Mouse (Mus musculus): ENCODE measurements around the gene Fam170b. TPM values are rescaled to one million over a fixed set of nuclear protein-coding genes. Genes with fewer than 3 reads are reported as not detected.

The Fam170b gene
- polyA plus RNA-seq, 1 experiment: not detected

DNA sequence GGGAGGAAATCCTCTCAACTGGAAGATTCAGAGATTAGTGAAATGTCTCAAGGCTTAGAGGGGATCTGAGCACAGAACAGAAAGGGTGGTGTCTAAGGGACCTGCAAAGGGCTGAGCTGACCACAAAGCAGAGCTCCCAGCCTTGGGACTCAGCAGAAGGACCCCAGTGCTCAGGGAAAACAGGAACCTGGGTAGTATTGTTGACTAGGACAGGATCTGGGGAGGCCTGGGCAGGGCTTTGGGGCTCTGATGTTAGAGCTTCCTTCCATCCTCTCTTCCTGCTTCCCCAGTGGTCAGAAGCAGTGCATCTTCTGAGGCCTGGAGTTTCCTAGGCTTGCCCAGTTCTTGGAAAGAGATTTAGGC lies 32.1 kb upstream of the Fam170b start:
- Histone ChIP-seq H3K4me1 (peaks cover 51% of the 10 kb centered on the region), H3K27me3 (replicated peaks) (peaks cover 33% of the 10 kb centered on the region), H3K9me3 (no peaks in the 10 kb centered on the region), H3K4me3 (replicated peaks) (no peak overlapping the region), H3K36me3 (replicated peaks; ENCODE audit: low read length) (peaks cover 33% of the 10 kb centered on the region)
- TF ChIP-seq FLI1 (IDR thresholded peaks at IDR 0.05; ENCODE audit: low read length) (no peak), GATA1 (IDR thresholded peaks at IDR 0.05; ENCODE audit: borderline replicate concordance, low read length) (no peak)

DNA sequence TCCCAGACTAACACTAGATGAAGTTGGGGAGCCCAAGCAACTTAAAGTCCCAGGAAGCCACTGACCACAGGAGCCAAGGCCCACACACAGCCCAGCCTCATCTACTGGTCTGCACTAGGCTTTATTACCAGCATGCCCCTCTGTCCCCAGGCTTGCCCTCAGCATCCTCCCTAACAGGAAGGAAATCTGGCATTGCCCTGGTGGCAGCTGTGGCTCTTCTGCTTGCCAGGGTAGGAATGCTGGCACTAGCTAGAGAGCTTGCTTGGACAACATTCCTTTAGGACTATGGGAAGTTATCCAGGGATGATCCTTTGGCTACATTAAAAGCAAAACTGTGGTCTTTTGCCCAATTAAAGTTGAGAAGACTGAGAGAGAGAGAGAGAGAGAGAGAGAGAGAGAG lies 23.7 kb upstream of the Fam170b start:
- Histone ChIP-seq H3K36me3 (replicated peaks; ENCODE audit: low read length) (peaks cover 35% of the 10 kb centered on the region), H3K9me3 (peaks cover 3% of the 10 kb centered on the region; the same call in 1 of the 2 replicates), H3K4me1 (peaks cover 11% of the 10 kb centered on the region), H3K27me3 (replicated peaks) (peaks cover 33% of the 10 kb centered on the region), H3K4me3 (replicated peaks) (peak overlapping the region; percentile 42)
- TF ChIP-seq GATA1 (IDR thresholded peaks at IDR 0.05; ENCODE audit: borderline replicate concordance, low read length) (no peak), FLI1 (IDR thresholded peaks at IDR 0.05; ENCODE audit: low read length) (no peak)

DNA sequence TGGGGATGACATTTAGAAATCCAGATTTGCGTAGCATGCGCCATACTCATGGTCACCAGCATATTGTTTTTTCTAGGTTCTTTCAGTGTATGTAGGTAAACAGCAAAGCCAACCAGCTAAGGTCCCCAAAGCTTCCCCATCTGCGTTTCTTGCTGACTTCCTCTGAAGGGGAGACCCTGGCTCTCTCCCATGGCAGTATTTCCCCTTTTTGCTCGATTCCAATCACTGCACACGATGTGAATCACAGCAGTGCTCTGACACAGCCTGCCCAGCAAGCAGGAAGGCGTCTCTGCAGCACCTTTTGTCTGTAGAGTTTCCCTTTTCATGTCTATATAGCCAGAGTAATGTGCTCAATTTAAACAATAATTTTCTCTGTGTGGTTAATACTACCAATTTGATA lies 21.3 kb upstream of the Fam170b start:
- Histone ChIP-seq H3K4me3 (replicated peaks) (no peak overlapping the region), H3K4me1 (peaks cover 19% of the 10 kb centered on the region), H3K27me3 (replicated peaks) (peaks cover 30% of the 10 kb centered on the region), H3K9me3 (peaks cover 3% of the 10 kb centered on the region; the same call in 1 of the 2 replicates), H3K36me3 (replicated peaks; ENCODE audit: low read length) (peaks cover 28% of the 10 kb centered on the region)
- TF ChIP-seq FLI1 (IDR thresholded peaks at IDR 0.05; ENCODE audit: low read length): no peak
- TF ChIP-seq GATA1 (IDR thresholded peaks at IDR 0.05; ENCODE audit: borderline replicate concordance, low read length): no peak

DNA sequence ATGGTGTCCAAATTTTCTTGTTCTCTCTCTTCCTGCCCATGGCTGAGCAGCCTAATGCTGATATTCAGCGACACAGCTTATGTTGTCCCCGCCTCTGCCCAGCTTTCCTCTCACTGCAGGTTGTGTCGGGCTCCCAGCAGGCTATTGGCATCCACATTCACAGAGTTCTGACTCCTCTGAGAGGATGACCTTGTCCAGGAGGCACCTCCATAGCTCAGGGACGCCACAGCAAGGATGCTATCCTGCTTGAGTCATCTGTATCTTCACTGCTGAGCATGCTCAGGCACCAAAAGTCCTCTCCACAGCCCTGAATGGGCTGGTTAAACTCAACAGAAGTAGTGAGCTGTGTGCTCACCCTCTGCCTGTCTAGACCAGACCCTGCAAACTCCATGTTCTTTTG lies 18.8 kb upstream of the Fam170b start:
- H3K27me3 ChIP-seq (replicated peaks): peaks cover 26% of the 10 kb centered on the region
- H3K9me3 ChIP-seq: peaks cover 3% of the 10 kb centered on the region; the same call in 1 of the 2 replicates
- peaks cover 10% of the 10 kb centered on the region for H3K4me1 ChIP-seq
- TF ChIP-seq GATA1 (IDR thresholded peaks at IDR 0.05; ENCODE audit: borderline replicate concordance, low read length) (no peak), FLI1 (IDR thresholded peaks at IDR 0.05; ENCODE audit: low read length) (no peak)
- H3K36me3 ChIP-seq (replicated peaks; ENCODE audit: low read length): peaks cover 27% of the 10 kb centered on the region
- no peak overlapping the region for H3K4me3 ChIP-seq (replicated peaks)

DNA sequence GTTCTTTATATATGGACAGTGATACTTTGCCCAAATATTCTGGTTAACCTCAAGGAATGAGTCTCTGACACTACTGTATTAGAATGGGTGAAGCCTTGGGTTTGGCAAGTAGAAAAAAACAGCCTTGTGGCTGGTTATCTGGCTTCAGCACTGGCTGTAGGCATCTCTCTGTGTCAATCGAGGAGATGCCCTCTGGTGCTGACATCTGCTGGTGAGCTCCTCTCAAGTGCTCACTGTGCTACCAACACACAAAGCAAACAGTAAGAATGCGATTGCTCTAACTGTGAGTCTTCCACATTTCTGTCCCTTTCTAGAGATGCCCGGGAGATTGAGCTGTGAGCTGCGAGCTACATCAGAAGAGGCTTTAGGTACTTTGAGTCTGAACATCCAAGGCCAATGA lies 17.2 kb upstream of the Fam170b start:
- peaks cover 7% of the 10 kb centered on the region; the same call in 1 of the 2 replicates for H3K4me1 ChIP-seq
- H3K27me3 ChIP-seq (replicated peaks): peaks cover 32% of the 10 kb centered on the region
- TF ChIP-seq GATA1 (IDR thresholded peaks at IDR 0.05; ENCODE audit: borderline replicate concordance, low read length): no peak
- no peak for TF ChIP-seq FLI1 (IDR thresholded peaks at IDR 0.05; ENCODE audit: low read length)
- H3K9me3 ChIP-seq: no peaks in the 10 kb centered on the region
- peaks cover 27% of the 10 kb centered on the region for H3K36me3 ChIP-seq (replicated peaks; ENCODE audit: low read length)
- H3K4me3 ChIP-seq (replicated peaks): no peak overlapping the region

DNA sequence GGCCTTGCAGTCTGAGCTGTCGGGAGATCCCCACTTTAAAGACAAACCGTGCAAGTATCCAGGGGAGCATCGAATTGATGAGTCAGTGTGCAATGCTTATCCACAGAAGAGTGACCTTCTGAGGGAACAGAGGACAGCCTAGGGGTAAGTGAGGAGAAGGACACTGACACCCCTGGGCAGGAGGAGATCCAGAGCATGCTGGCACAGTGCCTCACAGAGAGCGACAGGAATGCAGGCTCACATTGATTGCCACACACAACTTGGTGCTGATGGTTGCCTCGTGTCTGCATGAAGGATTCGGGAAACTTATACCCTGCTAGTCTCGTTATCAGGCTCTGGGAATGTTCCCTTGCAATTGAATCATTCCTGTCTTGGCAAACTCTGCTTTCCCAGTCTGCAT lies 16.5 kb upstream of the Fam170b start:
- H3K27me3 ChIP-seq (replicated peaks): peaks cover 37% of the 10 kb centered on the region
- H3K4me1 ChIP-seq: peaks cover 7% of the 10 kb centered on the region; the same call in 1 of the 2 replicates
- no peaks in the 10 kb centered on the region for H3K9me3 ChIP-seq
- H3K36me3 ChIP-seq (replicated peaks; ENCODE audit: low read length): peaks cover 27% of the 10 kb centered on the region
- TF ChIP-seq FLI1 (IDR thresholded peaks at IDR 0.05; ENCODE audit: low read length) (no peak), GATA1 (IDR thresholded peaks at IDR 0.05; ENCODE audit: borderline replicate concordance, low read length) (no peak)
- H3K4me3 ChIP-seq (replicated peaks): no peak overlapping the region

DNA sequence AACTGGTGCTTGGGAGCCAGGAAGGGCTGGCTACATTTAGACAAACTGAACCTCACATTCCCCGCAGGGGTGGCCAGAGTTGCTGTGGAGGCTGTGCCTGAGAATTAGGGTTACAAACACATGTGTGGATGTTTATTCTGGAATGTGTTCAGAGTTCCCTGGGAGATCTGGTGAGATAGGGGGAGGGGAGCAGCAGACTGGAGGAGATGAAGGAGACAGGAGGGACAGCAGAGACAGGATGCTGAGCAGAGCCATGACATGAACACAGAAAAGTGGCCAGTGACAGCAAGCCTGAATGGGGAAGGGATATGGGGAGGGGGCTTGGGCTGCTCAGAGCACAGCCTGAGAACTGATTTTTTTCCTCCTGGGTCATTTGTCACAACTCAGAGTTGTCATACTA lies 14.5 kb upstream of the Fam170b start:
- H3K36me3 ChIP-seq (replicated peaks; ENCODE audit: low read length): peaks cover 27% of the 10 kb centered on the region
- H3K4me3 ChIP-seq (replicated peaks): no peak overlapping the region
- peaks cover 7% of the 10 kb centered on the region; the same call in 1 of the 2 replicates for H3K4me1 ChIP-seq
- no peaks in the 10 kb centered on the region for H3K9me3 ChIP-seq
- H3K27me3 ChIP-seq (replicated peaks): peaks cover 38% of the 10 kb centered on the region
- TF ChIP-seq FLI1 (IDR thresholded peaks at IDR 0.05; ENCODE audit: low read length): no peak
- TF ChIP-seq GATA1 (IDR thresholded peaks at IDR 0.05; ENCODE audit: borderline replicate concordance, low read length): no peak

DNA sequence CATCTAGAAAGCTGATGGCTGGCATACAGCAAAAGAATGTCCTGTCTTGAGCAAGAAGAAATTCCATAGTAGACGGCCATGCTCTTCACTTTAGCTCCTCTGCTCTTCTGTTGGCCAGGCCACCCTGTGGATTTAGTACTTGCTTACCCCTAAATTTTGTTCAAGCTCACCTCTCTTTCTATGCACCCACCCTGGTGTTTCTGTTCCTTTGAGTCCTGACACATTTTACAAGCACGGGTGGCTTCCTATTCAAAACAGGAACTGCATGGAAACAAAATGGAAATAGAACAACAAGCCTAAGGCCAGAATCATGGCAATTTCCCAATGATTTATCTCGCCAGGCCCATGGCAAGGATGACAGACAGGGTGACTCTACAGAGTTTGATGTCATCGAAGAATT lies 10.9 kb upstream of the Fam170b start:
- Histone ChIP-seq H3K36me3 (replicated peaks; ENCODE audit: low read length) (peaks cover 7% of the 10 kb centered on the region), H3K9me3 (peaks cover 4% of the 10 kb centered on the region), H3K4me3 (replicated peaks) (no peak overlapping the region), H3K4me1 (peaks cover 11% of the 10 kb centered on the region), H3K27me3 (replicated peaks) (peaks cover 59% of the 10 kb centered on the region)
- no peak for TF ChIP-seq FLI1 (IDR thresholded peaks at IDR 0.05; ENCODE audit: low read length)
- TF ChIP-seq GATA1 (IDR thresholded peaks at IDR 0.05; ENCODE audit: borderline replicate concordance, low read length): no peak

DNA sequence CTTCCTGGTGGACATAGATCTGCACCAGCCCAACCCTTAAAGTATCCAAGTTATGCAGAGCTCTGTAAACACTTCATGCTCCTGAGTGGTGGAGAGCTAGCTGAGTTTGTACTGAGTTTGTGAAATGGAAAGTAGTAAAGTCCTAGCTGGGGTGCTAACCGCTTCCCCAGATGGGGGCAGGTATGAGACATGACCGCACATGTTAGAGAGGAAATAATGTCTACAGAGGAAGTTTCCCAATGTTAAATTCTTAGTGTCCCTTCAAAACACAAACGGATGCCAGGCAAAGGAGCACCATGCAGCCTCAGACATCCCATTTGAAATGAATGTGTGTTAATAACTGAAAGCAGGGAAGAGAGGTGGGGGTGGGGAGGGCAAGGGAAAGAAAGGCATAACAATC lies 9.9 kb upstream of the Fam170b start:
- no peak overlapping the region for H3K4me3 ChIP-seq (replicated peaks)
- no peaks in the 10 kb centered on the region for H3K36me3 ChIP-seq (replicated peaks; ENCODE audit: low read length)
- peaks cover 17% of the 10 kb centered on the region for H3K4me1 ChIP-seq
- TF ChIP-seq FLI1 (IDR thresholded peaks at IDR 0.05; ENCODE audit: low read length) (no peak), GATA1 (IDR thresholded peaks at IDR 0.05; ENCODE audit: borderline replicate concordance, low read length) (no peak)
- H3K9me3 ChIP-seq: peaks cover 4% of the 10 kb centered on the region
- H3K27me3 ChIP-seq (replicated peaks): peaks cover 64% of the 10 kb centered on the region

DNA sequence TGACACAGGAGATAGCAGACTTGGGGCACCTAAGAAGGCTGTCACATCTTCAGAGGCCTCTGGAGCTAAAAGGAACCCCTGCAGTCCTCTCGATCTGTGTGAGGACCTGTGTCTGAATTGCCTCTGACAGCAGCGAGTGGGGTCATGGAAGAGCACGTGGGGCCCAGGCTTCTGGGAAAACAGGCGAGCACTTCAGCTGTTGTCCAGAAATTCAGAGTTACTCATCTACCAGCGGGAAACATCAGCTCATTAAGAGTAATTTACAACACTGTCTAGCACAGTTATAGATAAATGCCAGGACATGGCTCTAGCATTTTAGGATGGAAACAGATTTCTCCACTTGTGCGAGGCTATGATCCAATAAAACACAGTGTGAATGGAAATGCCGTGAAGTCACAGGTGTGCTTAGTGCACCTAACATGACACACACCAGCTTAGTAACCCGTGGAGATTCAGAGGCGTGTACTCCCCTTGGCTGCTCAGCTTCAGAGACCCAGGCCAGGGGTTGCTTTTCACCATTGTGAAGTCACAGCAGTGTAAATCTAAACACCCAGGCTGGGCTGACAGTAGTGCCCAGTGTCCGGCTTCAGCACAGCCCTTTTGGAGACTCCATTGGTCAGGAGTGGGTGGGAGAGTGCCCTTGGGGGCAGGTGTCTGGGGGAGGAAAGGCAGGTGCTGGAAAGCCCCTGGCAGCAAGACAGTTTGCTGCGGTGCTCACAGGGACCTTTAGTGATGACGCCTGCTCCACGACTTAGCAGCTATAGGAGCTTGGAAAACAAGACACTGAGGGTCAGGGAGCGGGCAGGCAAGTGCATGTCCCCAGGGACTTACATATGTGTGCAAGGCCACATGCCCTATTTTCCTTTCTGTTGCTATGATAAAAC lies 9.3 kb upstream of the Fam170b start:
- no peaks in the 10 kb centered on the region for H3K36me3 ChIP-seq (replicated peaks; ENCODE audit: low read length)
- H3K27me3 ChIP-seq (replicated peaks): peaks cover 59% of the 10 kb centered on the region
- no peak overlapping the region for H3K4me3 ChIP-seq (replicated peaks)
- peaks cover 17% of the 10 kb centered on the region for H3K4me1 ChIP-seq
- peaks cover 4% of the 10 kb centered on the region for H3K9me3 ChIP-seq
- no peak for TF ChIP-seq FLI1 (IDR thresholded peaks at IDR 0.05; ENCODE audit: low read length)
- no peak for TF ChIP-seq GATA1 (IDR thresholded peaks at IDR 0.05; ENCODE audit: borderline replicate concordance, low read length)
